Mouse (Mus musculus): ENCODE results near the gene Abhd11.

GRCm38 (mm10) chr5:135042105-135042788 lies 33.3 kb downstream of the Abhd11 start:
- TF ChIP-seq CTCF (IDR thresholded peaks at IDR 0.05; ENCODE audit: insufficient read depth, low read depth, low read length) (no peak), POLR2A (IDR thresholded peaks at IDR 0.05; ENCODE audit: insufficient read depth, low read depth, low read length) (no peak)

Measured in olfactory bulb, adult 2 months (tissue).